Mouse (Mus musculus) cerebellum, adult 11 months (tissue): ENCODE measurements at regions not wholly inside any gene's neighbourhood (a gene's known extent, or its start where the extent isn't known, plus 50 kb on each side); places are given as distances from the start of the nearest gene placed in this dataset.

Experiments
- DNase-seq: peaks from one replicate; pipeline ENCODE4 v3.0.0; 2022

GRCm38 (mm10) chr14:58944958-58945357, 197.7 kb downstream of the 1700129C05Rik start:
- no peak for DNase-seq

GRCm38 (mm10) chr14:58943267-58943765, 199.4 kb downstream of the 1700129C05Rik start:
- DNase-seq, result no peak

- DNase-seq, result peak; percentile 87
These were observed 203.6 kb downstream of the 1700129C05Rik start for GRCm38 (mm10) chr14:58939086-58939485.

- no peak for DNase-seq
These were observed 204.1 kb downstream of the 1700129C05Rik start for GRCm38 (mm10) chr14:58938601-58938970.

GRCm38 (mm10) chr14:58937791-58938600, 204.7 kb downstream of the 1700129C05Rik start:
- DNase-seq, result peak; percentile 31

DNA sequence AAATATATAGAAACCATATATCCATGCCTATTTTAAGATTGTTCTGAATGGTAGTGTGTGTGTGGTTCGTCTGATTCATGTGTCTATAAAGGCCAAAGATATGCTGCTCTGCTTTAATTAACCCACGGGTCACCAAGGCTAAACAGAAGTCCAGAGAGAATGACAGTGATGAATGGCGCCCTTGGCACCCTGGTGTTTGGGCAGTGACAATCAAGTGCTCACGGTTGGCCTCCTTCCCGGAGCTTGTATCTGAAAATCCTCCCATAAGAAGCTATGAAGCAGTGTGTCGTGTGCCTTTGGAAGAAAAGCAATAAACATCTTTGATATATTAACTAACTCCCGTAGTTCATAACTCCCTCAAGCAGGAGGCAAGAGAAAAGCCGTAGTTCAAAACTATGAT, 205.4 kb downstream of the 1700129C05Rik start:
- peak; percentile 25 for DNase-seq

GRCm38 (mm10) chr14:58936131-58936530, 206.6 kb downstream of the 1700129C05Rik start:
- DNase-seq, result no peak

GRCm38 (mm10) chr14:58917853-58918252, 224.8 kb downstream of the 1700129C05Rik start:
- DNase-seq, result no peak

DNA sequence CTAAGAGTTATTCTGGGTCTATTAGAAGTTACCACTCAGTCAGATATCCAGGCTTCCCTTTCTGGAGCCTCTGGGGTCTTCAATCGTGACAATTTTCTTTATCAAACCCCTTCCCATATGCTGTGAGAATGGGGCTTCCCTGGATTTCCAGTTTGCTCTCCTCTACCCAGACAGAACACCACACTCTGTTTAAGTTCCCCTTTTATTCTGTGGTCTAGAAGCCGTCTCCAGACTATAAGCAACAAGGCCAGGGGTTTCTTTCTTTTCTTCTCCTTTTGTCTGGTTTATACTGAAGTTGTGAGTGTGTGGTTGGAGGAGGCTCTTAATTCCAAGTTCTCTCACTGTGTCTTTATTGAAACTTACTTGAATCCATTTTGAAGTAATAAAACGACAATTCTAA, 225.5 kb downstream of the 1700129C05Rik start:
- no peak for DNase-seq

GRCm38 (mm10) chr14:58914937-58915336, 227.8 kb downstream of the 1700129C05Rik start:
- no peak for DNase-seq

DNA sequence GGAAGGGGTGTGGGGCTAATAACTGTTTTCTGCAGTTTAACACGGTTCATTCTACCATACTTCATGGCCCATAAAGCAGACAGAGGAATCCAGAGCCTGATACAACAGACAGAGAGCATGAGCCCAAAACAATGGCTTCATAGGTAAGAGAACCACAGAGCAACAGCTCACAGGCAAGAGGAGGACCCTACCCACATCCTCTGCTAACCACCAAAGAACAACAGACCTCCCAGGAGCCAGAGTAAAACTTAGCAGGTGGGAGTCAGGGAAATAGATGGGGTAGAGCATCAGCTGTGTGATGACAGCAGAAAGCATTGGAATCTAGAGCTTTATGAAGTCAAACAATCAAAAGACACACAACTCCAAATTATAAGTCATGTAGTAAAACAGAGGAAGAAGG, 231.8 kb downstream of the 1700129C05Rik start:
- DNase-seq, result no peak

- no peak for DNase-seq
These were observed 234.8 kb downstream of the 1700129C05Rik start for GRCm38 (mm10) chr14:58907932-58908331.

DNA sequence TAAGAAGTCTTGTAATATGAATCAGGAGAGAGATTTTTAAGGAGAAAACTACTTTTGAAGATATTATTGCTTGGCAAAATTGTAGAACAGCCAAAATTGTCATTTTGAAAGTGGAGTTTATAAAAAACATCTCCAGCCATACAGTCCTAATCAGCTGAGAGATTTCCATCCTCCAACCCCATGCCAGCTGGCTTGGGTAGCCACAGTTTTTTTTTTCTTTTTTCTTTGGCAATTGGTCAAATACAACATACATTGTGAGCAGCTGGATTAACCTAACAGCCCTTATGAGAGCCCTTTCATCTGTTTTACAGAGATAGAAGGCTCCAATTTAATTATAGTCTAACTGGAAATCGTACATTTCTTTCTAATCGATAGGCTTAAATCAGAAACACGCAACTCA, 235.3 kb downstream of the 1700129C05Rik start:
- DNase-seq, result no peak

DNA sequence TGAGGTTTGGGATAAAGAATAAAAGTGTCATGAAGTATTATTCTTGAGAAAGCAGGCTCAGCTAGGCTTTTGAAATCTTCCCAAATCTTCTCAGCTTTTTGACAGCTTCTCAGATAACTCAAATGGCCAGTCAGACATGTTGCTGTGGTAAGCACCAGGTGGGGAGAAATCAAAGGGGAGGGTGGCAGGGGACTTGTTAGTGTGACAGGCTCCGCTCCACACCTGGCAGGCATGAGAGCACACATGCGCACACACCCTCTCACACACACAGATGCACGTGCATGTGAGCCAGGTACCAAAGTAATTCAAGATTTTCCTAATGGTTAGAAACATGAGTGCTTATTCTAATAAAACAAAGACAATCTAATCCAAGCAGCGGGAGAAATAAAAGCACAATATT, 236.1 kb downstream of the 1700129C05Rik start:
- DNase-seq, result no peak

DNA sequence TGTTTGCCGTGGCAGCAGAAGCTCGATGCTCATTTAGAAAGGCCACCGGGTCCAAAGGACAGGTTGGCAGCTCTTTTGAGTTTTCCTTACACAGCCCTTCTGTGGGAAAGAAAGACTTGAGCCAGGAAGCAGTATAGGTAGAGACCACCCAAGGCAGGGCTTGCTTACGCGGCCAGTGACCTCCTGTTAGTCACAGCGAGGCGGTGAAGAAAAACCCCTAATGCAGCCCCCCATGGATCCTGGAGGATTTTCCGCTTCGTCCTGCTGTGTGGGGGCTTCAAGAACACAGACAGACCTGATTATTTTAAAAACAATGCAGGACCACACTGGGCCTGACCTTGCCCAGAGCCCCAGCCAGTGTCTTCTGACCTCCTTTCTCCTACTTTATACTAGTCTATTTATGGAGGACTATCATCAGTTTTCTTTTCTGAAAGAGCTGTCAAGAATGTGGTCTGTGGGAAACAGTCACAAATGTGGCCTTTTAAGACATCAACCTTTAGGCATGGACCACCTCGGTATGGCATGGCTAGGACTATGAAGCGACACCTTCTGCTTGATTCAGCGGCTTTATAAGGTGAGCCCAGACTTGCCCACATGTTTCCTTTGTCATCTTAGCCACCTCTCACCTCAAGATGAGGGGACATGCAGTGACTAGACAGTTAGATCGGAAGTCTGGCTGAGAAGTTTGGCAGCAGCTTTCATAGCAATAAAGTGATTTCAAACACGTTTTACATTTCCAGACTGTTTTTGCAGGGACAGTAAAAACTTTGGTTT, 274.3 kb downstream of the 1700129C05Rik start:
- no peak for DNase-seq

DNA sequence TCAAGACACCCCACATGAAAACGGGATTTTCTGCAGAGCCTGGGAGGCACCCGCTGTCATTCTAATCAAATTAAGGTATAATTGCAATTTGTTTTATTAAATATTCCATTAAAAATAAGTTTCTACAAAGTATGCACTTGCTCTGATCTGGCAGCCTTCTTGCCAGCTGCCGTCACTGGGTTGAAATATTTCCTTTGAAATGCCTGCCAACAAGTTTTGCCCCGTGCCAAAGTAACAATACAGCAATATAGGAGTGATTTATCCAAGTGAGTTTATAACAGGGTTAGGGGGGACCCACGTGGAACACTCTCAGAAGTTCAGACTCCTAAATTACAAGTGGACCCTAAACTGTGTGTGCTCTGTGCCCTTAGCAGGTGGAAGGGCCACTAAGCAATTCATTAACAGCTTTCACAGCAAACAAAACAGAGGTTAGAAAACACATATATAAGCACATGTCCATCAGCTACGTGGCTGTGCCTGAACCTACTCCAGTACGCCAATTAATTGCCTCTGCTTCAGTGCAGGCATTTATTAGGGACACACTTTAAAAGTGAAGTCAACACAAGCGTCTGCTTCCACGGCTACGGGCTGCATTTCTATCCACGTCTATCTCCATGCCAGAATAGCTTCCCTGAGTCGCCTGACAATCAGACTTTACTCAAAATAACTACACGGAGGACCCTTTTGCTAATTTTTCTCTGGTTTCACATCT, 275.1 kb downstream of the 1700129C05Rik start:
- DNase-seq, result no peak

DNA sequence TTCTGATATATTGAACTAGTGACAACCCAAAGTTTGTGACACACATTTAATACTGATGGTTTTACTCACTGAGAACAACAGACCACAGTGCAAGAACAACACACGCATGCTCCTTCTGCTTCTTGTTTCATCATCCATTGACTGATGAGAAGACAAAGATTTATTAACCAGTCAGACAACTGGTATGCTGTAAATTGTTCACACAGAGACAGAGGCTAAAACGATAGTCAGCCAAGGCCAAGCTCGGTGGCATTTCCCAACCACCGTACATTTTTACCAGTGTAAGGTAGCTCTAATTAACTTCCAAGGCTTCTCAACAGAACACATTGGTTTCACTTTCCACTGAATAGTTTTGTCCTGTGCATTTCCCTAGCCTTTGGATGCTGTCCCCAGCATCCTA, 287.8 kb downstream of the 1700129C05Rik start:
- DNase-seq, result no peak

- no peak for DNase-seq
These were observed 298.1 kb downstream of the 1700129C05Rik start for GRCm38 (mm10) chr14:58844565-58844964.

DNA sequence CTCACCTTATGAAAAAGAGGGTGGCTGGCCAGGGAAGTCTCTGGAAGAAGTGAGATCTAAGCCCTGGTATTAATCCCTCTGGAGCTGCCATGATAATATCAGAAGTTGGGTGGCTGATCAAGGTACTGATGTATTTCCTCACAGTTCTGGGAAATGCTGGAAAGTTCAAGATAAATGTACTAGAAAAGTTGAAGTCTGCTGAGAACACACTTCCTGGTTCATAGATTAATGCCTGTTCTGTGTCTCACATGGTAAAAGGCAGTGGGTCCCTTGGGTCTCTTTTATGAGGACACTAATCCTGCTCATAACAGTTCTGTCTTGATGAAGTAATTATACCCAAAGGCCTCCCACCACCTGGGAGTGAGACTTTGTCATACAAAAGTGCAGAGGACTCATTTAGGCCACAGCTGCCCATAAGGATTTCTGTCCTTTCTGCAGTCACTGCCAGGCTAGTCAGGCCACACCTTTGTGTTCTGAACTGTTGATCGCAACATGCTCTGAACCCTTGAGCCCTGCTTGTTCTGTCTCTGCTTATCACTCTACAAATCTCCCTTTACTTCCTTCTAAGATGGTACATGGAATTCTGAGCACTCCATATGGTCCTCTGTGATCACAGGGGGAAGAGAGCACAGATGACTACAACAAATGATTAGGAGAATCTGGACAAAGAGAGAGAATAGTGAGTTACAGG, 300.4 kb downstream of the 1700129C05Rik start:
- DNase-seq, result no peak

DNA sequence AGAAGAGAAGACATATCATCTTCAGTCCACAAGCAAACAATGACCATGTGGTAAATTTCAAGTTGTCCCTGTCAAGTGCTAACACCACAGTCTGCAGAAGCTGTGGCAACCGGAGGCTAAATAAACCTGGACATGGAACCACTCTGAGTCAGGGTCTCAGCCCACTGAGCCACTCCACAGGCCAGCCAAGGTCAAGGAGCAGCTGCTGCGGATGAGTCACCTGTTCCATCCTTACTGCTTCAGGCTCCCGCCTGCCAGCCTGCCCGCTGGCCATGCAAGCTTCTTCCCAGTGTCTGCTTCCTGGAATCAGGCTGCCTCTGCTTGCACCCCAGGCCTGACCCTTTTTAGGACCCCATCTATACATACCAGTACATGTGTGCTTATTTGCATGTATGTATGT, 319.8 kb downstream of the 1700129C05Rik start:
- no peak for DNase-seq

DNA sequence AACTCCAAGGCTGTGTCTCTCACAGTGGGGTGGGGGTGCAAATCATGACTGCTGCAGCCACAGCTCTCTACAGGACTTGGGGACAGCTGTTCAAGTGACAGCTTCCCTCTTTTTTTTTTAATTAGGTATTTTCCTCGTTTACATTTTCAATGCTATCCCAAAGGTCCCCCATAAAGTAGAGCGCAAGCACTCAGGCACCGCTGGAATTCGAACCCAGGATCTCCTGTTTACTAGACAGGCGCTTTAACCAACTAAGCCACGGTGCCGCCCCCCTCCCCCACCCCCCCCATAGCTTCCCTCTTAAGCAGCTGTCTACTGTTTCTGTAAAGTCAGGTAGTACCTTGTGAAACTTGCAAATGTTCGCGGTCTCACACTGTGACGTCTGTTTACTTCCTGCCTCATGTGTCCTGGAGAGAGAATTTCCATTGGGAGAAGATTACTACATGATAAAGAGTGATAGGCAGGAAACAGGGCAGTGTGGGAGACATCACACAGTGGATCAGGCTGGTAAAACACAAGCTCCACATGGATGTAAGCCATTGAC, 324.7 kb downstream of the 1700129C05Rik start:
- no peak for DNase-seq

DNA sequence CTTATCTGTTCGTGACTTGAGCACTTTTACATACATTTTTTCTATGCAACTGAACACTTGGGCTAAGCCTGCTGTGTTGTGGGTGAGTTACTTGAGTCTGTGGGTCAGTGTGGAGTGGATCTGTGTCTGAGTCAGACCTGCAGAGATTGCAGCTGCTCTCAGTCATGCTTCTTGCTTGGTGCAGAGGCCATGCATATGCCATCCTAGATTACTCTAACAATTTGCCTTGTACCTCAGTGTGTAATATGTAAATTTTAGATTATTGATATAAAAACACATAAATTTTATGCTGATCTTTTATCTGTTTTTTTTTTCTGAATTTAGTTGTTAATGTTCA, 326.2 kb downstream of the 1700129C05Rik start:
- no peak for DNase-seq
